Mouse (Mus musculus): ENCODE measurements around the gene Clba1. TPM values are rescaled to one million over a fixed set of nuclear protein-coding genes. Genes with fewer than 3 reads are reported as not detected.
"Not testable (repeated sequence)": the region's sequence is repeated elsewhere in the genome, so short reads cannot be mapped to it uniquely, and the experiment has no call there.

The Clba1 gene
- total RNA-seq, 1 experiment: 5.0 TPM

DNA sequence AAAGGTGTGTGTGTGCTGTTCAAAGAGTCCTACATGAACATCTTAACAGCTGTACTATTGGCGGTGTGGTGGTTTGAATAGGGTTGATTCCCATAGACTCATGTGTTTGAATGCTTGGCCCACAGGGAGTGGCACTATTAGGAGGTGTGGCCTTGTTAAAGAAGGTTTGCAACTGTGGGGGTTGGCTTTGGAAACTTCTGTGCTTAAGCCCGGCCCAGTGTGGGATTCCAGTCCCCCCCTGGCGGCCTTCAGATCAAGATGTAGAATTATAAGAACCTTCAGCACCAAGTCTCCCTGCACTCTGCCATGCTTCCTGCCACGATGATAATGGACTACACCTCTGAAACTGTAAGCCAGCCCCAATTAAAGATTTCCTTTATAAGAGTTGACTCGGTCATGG, 23.7 kb downstream of the Clba1 start:
- no peak for TF ChIP-seq CHD2 (IDR thresholded peaks at IDR 0.05; ENCODE audit: low read depth, low read length)
- TF ChIP-seq ZC3H11A (IDR thresholded peaks at IDR 0.05; ENCODE audit: borderline replicate concordance, low read depth, low read length): no peak
- TF ChIP-seq HCFC1 (IDR thresholded peaks at IDR 0.05; ENCODE audit: borderline replicate concordance, insufficient read depth, low read length): no peak
- no peak for TF ChIP-seq ZNF384 (IDR thresholded peaks at IDR 0.05; ENCODE audit: low read depth, low read length)
- TF ChIP-seq MAFK (IDR thresholded peaks at IDR 0.05; ENCODE audit: insufficient read depth, low read depth, low read length): no peak
- Histone ChIP-seq H3K36me3 (ENCODE audit: control insufficient read depth, insufficient read depth, low read length, poor library complexity, severe bottlenecking) (peaks cover 12% of the 10 kb centered on the region), H3K27ac (ENCODE audit: insufficient read depth, low read depth, low read length, poor library complexity, severe bottlenecking) (no peak overlapping the region), H3K9ac (ENCODE audit: insufficient read depth, low read depth, low read length, poor library complexity, severe bottlenecking) (no peak overlapping the region), H3K4me1 (ENCODE audit: control insufficient read depth in 2 of 2, insufficient read depth in 2 of 2, low read length in 2 of 2, poor library complexity in 1 of 2) (peaks cover 3 to 19% of the 10 kb centered on the region in 2 experiments; a peak in 3 of 4 replicates), H3K9me3 (ENCODE audit: control insufficient read depth, insufficient read depth, low read depth, low read length) (no peaks in the 10 kb centered on the region), H3K4me3 (ENCODE audit: insufficient read depth in 1 of 2, low read depth in 1 of 2, low read length in 2 of 2, poor library complexity in 1 of 2, severe bottlenecking in 1 of 2) (no peak overlapping the region)
- DNase-seq (ENCODE audit: low read depth, low spot score): no peak
- in situ Hi-C loops (cut with MboI; ENCODE audit: low sequenced_read_pairs in 2 of 2, unreplicated experiment in 2 of 2): no loop called here

DNA sequence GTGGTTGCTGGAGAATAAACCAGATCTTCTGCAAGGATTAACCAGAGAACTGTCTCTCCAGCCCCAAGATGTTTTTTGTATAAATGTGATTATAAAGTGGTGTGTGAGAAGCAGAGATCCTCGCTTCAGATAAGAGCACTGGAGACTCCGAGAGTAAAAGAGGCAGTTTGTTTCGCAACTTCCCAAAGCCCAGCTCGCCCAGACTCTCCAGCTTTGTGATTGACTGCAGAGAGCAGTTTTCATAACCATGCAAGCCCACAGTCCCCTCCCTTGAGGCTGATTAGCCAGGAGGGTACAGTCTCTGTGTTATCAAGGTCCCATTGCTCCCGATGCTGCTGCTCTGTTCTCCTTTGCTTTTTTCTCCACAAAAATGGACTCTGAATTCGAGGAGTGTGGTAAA, 24.8 kb downstream of the Clba1 start:
- Histone ChIP-seq H3K4me3 (ENCODE audit: insufficient read depth in 1 of 2, low read depth in 1 of 2, low read length in 2 of 2, poor library complexity in 1 of 2, severe bottlenecking in 1 of 2) (no peak overlapping the region), H3K36me3 (ENCODE audit: control insufficient read depth, insufficient read depth, low read length, poor library complexity, severe bottlenecking) (peaks cover 4% of the 10 kb centered on the region; the same call in 1 of the 2 replicates), H3K27ac (ENCODE audit: insufficient read depth, low read depth, low read length, poor library complexity, severe bottlenecking) (no peak overlapping the region), H3K9ac (ENCODE audit: insufficient read depth, low read depth, low read length, poor library complexity, severe bottlenecking) (no peak overlapping the region), H3K9me3 (ENCODE audit: control insufficient read depth, insufficient read depth, low read depth, low read length) (no peaks in the 10 kb centered on the region), H3K4me1 (ENCODE audit: control insufficient read depth in 2 of 2, insufficient read depth in 2 of 2, low read length in 2 of 2, poor library complexity in 1 of 2) (peaks cover 0 to 13% of the 10 kb centered on the region in 2 experiments; a peak in 3 of 4 replicates)
- no peak for DNase-seq (ENCODE audit: low read depth, low spot score)
- TF ChIP-seq ZC3H11A (IDR thresholded peaks at IDR 0.05; ENCODE audit: borderline replicate concordance, low read depth, low read length) (no peak), MAFK (IDR thresholded peaks at IDR 0.05; ENCODE audit: insufficient read depth, low read depth, low read length) (no peak), CHD2 (IDR thresholded peaks at IDR 0.05; ENCODE audit: low read depth, low read length) (no peak), ZNF384 (IDR thresholded peaks at IDR 0.05; ENCODE audit: low read depth, low read length) (no peak), HCFC1 (IDR thresholded peaks at IDR 0.05; ENCODE audit: borderline replicate concordance, insufficient read depth, low read length) (no peak)
- in situ Hi-C loops (cut with MboI; ENCODE audit: low sequenced_read_pairs in 2 of 2, unreplicated experiment in 2 of 2): no loop called here

DNA sequence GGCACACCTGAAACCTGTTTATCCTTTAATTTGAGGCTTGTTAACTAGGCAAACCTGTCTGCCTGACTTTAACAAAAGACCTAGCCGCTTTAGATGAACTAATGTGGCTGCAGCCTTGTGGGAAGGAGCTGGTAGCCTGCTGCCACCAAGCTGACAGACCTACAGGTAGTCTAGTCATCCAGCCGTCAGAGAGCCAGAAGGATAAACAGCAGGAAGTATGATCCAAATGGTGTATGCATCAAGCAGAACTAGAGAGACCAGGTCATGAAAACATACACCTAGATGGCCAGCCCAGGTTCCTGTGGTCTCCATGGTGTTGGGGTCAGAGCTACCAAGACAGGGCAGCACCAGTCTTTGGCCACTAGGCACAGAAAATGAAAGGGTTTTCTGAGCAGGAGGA, 26.3 kb downstream of the Clba1 start:
- no peak for DNase-seq (ENCODE audit: low read depth, low spot score)
- Histone ChIP-seq H3K36me3 (ENCODE audit: control insufficient read depth, insufficient read depth, low read length, poor library complexity, severe bottlenecking) (peaks cover 4% of the 10 kb centered on the region; the same call in 1 of the 2 replicates), H3K4me1 (ENCODE audit: control insufficient read depth in 2 of 2, insufficient read depth in 2 of 2, low read length in 2 of 2, poor library complexity in 1 of 2) (peaks cover 0 to 13% of the 10 kb centered on the region in 2 experiments; a peak in 3 of 4 replicates), H3K4me3 (ENCODE audit: insufficient read depth in 1 of 2, low read depth in 1 of 2, low read length in 2 of 2, poor library complexity in 1 of 2, severe bottlenecking in 1 of 2) (no peak overlapping the region), H3K9me3 (ENCODE audit: control insufficient read depth, insufficient read depth, low read depth, low read length) (no peaks in the 10 kb centered on the region), H3K9ac (ENCODE audit: insufficient read depth, low read depth, low read length, poor library complexity, severe bottlenecking) (no peak overlapping the region), H3K27ac (ENCODE audit: insufficient read depth, low read depth, low read length, poor library complexity, severe bottlenecking) (no peak overlapping the region)
- TF ChIP-seq ZC3H11A (IDR thresholded peaks at IDR 0.05; ENCODE audit: borderline replicate concordance, low read depth, low read length) (no peak), HCFC1 (IDR thresholded peaks at IDR 0.05; ENCODE audit: borderline replicate concordance, insufficient read depth, low read length) (no peak), ZNF384 (IDR thresholded peaks at IDR 0.05; ENCODE audit: low read depth, low read length) (no peak), MAFK (IDR thresholded peaks at IDR 0.05; ENCODE audit: insufficient read depth, low read depth, low read length) (no peak), CHD2 (IDR thresholded peaks at IDR 0.05; ENCODE audit: low read depth, low read length) (no peak)
- in situ Hi-C loops (cut with MboI; ENCODE audit: low sequenced_read_pairs in 2 of 2, unreplicated experiment in 2 of 2): no loop called here

DNA sequence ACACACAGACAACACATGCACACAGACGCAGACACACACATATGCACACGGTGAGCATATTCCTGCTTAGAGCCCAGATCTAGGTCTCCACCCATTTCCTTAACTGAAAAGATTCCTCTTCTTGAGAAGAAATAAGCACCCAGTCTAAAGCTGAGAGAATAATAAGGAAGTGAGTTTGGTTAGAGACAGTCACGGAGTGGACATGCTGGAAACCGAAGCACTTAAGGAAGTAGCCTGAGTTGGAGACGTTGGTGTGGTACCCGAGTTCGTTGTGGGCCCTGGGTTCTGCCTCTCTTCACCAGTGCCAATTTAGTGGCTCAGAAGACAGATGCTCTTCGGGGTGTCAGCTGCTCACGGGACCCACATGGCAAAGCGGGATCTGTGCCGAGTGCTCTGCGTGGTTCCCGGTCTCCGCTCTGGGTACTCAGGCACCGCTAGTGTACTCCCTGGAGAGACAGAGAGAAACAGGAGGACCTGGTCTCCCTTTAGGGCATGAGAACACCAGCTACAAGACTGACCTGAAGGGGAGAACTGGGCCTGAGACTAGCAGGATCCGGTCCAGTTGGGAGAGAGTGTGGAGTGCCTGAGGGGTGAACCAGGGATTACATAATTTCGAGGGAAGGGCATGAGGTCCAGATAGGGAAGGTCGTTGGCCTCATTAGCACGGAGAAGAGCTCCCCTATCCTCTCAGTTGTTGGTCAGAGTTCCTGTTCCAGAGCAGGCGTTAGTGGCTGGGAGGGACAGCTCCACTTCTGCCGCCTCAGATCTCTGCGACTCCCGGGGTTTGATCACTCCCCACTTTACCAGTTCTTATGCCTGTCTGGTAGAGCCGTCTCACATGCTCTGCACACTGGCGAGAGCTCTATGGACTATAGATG, 31.7 kb downstream of the Clba1 start:
- in situ Hi-C loops (cut with MboI; ENCODE audit: low sequenced_read_pairs in 2 of 2, unreplicated experiment in 2 of 2): loop anchor here in 1 of 2 experiments (10.0 kb wide), 1 partner anchor 96 kb away; no protein-coding TSS in a partner anchor
- DNase-seq (ENCODE audit: low read depth, low spot score): no peak

DNA sequence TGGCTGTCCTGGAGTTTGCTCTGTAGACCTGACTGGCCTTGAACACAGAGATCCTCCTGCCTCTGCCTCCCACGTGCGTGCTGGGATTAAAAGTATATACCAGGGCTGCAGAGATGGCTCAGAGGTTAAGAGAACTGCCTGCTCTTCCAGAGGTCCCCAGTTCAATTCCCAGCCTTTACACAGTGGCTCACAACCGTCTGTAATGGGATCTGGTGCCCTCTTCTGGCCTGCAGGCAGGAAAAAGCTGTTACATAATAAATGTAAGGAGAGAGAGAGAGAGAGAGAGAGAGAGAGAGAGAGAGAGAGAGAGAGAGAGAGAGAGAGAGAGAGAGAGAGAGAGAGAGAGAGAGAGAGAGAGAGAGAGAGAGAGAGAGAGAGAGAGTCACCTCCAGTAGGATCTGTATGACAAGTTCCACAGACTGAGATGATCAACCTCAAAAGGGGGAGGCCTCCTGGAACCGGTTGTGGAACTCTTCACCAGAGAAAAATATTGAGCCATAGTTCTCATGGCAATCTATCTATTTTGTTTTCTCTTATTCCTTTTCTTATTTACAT, 32.7 kb downstream of the Clba1 start:
- DNase-seq (ENCODE audit: low read depth, low spot score); H3K36me3 ChIP-seq (ENCODE audit: control insufficient read depth, insufficient read depth, low read length, poor library complexity, severe bottlenecking); H3K4me1 ChIP-seq (ENCODE audit: control insufficient read depth in 2 of 2, insufficient read depth in 2 of 2, low read length in 2 of 2, poor library complexity in 1 of 2); H3K9me3 ChIP-seq (ENCODE audit: control insufficient read depth, insufficient read depth, low read depth, low read length); H3K27ac ChIP-seq (ENCODE audit: insufficient read depth, low read depth, low read length, poor library complexity, severe bottlenecking); H3K9ac ChIP-seq (ENCODE audit: insufficient read depth, low read depth, low read length, poor library complexity, severe bottlenecking); H3K4me3 ChIP-seq (ENCODE audit: insufficient read depth in 1 of 2, low read depth in 1 of 2, low read length in 2 of 2, poor library complexity in 1 of 2, severe bottlenecking in 1 of 2): not testable (repeated sequence)
- in situ Hi-C loops (cut with MboI; ENCODE audit: low sequenced_read_pairs in 2 of 2, unreplicated experiment in 2 of 2): loop anchor here in 1 of 2 experiments (10.0 kb wide), 1 partner anchor 97 kb away; no protein-coding TSS in a partner anchor

More for the DNA sequence above, 31.7 kb downstream of the Clba1 start:
- Histone ChIP-seq H3K4me1 (ENCODE audit: control insufficient read depth in 2 of 2, insufficient read depth in 2 of 2, low read length in 2 of 2, poor library complexity in 1 of 2) (peaks cover 0 to 4% of the 10 kb centered on the region in 2 experiments; a peak in 2 of 4 replicates), H3K4me3 (ENCODE audit: insufficient read depth in 1 of 2, low read depth in 1 of 2, low read length in 2 of 2, poor library complexity in 1 of 2, severe bottlenecking in 1 of 2) (no peak overlapping the region), H3K27ac (ENCODE audit: insufficient read depth, low read depth, low read length, poor library complexity, severe bottlenecking) (no peak overlapping the region), H3K9ac (ENCODE audit: insufficient read depth, low read depth, low read length, poor library complexity, severe bottlenecking) (no peak overlapping the region; the same call in 1 of the 2 replicates), H3K9me3 (ENCODE audit: control insufficient read depth, insufficient read depth, low read depth, low read length) (no peaks in the 10 kb centered on the region), H3K36me3 (ENCODE audit: control insufficient read depth, insufficient read depth, low read length, poor library complexity, severe bottlenecking) (no peaks in the 10 kb centered on the region)
- TF ChIP-seq MAFK (IDR thresholded peaks at IDR 0.05; ENCODE audit: insufficient read depth, low read depth, low read length): no peak
- no peak for TF ChIP-seq ZC3H11A (IDR thresholded peaks at IDR 0.05; ENCODE audit: borderline replicate concordance, low read depth, low read length)
- TF ChIP-seq CHD2 (IDR thresholded peaks at IDR 0.05; ENCODE audit: low read depth, low read length): no peak
- TF ChIP-seq HCFC1 (IDR thresholded peaks at IDR 0.05; ENCODE audit: borderline replicate concordance, insufficient read depth, low read length): no peak
- no peak for TF ChIP-seq ZNF384 (IDR thresholded peaks at IDR 0.05; ENCODE audit: low read depth, low read length)

DNA sequence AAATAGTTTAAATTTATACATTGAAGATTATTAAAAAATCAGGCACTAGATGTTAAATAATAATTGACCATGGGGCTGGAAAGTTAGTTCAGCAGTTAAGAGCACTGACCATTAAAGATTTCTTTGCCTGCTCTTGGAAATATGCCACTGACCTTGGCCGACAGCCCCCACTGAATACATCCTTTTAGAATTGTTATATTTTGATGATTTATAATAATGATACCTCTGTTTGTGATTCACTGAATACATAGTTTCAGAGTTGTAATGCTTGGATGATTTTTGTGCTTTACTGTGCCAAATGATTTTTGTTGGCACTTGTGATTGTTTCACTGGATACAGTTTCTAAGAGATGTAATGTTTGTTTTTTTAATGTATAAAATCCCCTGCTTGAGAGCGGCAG, 33.4 kb downstream of the Clba1 start:
- in situ Hi-C loops (cut with MboI; ENCODE audit: low sequenced_read_pairs in 2 of 2, unreplicated experiment in 2 of 2): loop anchor here in 1 of 2 experiments (10.0 kb wide), 1 partner anchor 97 kb away; no protein-coding TSS in a partner anchor
- H3K27ac ChIP-seq (ENCODE audit: insufficient read depth, low read depth, low read length, poor library complexity, severe bottlenecking); H3K4me3 ChIP-seq (ENCODE audit: insufficient read depth in 1 of 2, low read depth in 1 of 2, low read length in 2 of 2, poor library complexity in 1 of 2, severe bottlenecking in 1 of 2); H3K4me1 ChIP-seq (ENCODE audit: control insufficient read depth in 2 of 2, insufficient read depth in 2 of 2, low read length in 2 of 2, poor library complexity in 1 of 2); H3K9me3 ChIP-seq (ENCODE audit: control insufficient read depth, insufficient read depth, low read depth, low read length); H3K9ac ChIP-seq (ENCODE audit: insufficient read depth, low read depth, low read length, poor library complexity, severe bottlenecking); H3K36me3 ChIP-seq (ENCODE audit: control insufficient read depth, insufficient read depth, low read length, poor library complexity, severe bottlenecking); DNase-seq (ENCODE audit: low read depth, low spot score): not testable (repeated sequence)
